Mouse (Mus musculus): Measurements from ENCODE around the gene Tnrc6c. TPM values are rescaled to one million over a fixed set of nuclear protein-coding genes. Genes with fewer than 3 reads are reported as not detected.

The Tnrc6c gene
- total and polyA plus RNA-seq, 3 experiments = 6.9 to 16.7 (median 12.8) TPM

- Histone ChIP-seq H3K36me3 (replicated peaks in 1 of 2; ENCODE audit: control insufficient read depth in 1 of 2, insufficient read depth in 1 of 2, low read length in 1 of 2) (peaks cover 0 to 27% of the 10 kb centered on the region in 2 experiments), H3K4me1 (ENCODE audit: control insufficient read depth in 1 of 2, insufficient read depth in 2 of 2) (peaks cover 22 to 68% of the 10 kb centered on the region in 2 experiments), H3K9me3 (replicated peaks; ENCODE audit: low read length) (peaks cover 12% of the 10 kb centered on the region), H3K79me2 (replicated peaks; ENCODE audit: control insufficient read depth, extremely low read depth, insufficient read depth, poor library complexity, severe bottlenecking) (peaks cover 64% of the 10 kb centered on the region), H3K27me3 (replicated peaks) (no peaks in the 10 kb centered on the region), H3K27ac (ENCODE audit: insufficient read depth, low read depth) (no peak overlapping the region), H3K4me3 (replicated peaks in 1 of 3; ENCODE audit: low read depth in 2 of 3, low read length in 2 of 3, poor library complexity in 1 of 3) (no peak overlapping the region), H3K9ac (ENCODE audit: insufficient read depth, low read depth) (no peak overlapping the region), H3K4me2 (ENCODE audit: insufficient read depth, low read depth, poor library complexity, severe bottlenecking) (no peak overlapping the region)
- no peak for DNase-seq (ENCODE audit: extremely low read depth)
- TF ChIP-seq RAD21 (IDR thresholded peaks at IDR 0.05; ENCODE audit: low read depth, low read length) (peak; percentile 32), SMC3 (IDR thresholded peaks at IDR 0.05; ENCODE audit: low read depth, low read length) (peak; percentile 25), CTCF (conservative IDR thresholded peaks at IDR 0.05 in 1 of 2, IDR thresholded peaks at IDR 0.05 in 1 of 2; ENCODE audit: low read depth in 2 of 2, low read length in 2 of 2) (peak in 1 of 2 experiments; percentile 40; a peak in 2 of 4 replicates), ETS1 (conservative IDR thresholded peaks at IDR 0.05; ENCODE audit: low read depth, low read length) (no peak)
- in situ Hi-C loops (cut with MboI; ENCODE audit: low pct_ligation_motif_present, low pct_unique_long_range_greater_than_20kb, low sequenced_read_pairs) = no loop called here
- dilution Hi-C loops (cut with MboI; ENCODE audit: extremely low pct_ligation_motif_present, extremely low pct_unique_long_range_greater_than_20kb, low sequenced_read_pairs) = no loop called here
Observed at GRCm38 (mm10) chr11:117674531-117674930, 20.4 kb downstream of the Tnrc6c start.

- Histone ChIP-seq H3K4me1 (ENCODE audit: control insufficient read depth in 1 of 2, insufficient read depth in 2 of 2) (peaks cover 22 to 57% of the 10 kb centered on the region in 2 experiments), H3K9me3 (replicated peaks; ENCODE audit: low read length) (peaks cover 12% of the 10 kb centered on the region), H3K27me3 (replicated peaks) (no peaks in the 10 kb centered on the region), H3K27ac (ENCODE audit: insufficient read depth, low read depth) (no peak overlapping the region; the same call in 1 of the 2 replicates), H3K4me3 (replicated peaks in 1 of 3; ENCODE audit: low read depth in 2 of 3, low read length in 2 of 3, poor library complexity in 1 of 3) (no peak overlapping the region), H3K4me2 (ENCODE audit: insufficient read depth, low read depth, poor library complexity, severe bottlenecking) (no peak overlapping the region), H3K9ac (ENCODE audit: insufficient read depth, low read depth) (no peak overlapping the region), H3K36me3 (replicated peaks in 1 of 2; ENCODE audit: control insufficient read depth in 1 of 2, insufficient read depth in 1 of 2, low read length in 1 of 2) (peaks cover 0 to 27% of the 10 kb centered on the region in 2 experiments), H3K79me2 (replicated peaks; ENCODE audit: control insufficient read depth, extremely low read depth, insufficient read depth, poor library complexity, severe bottlenecking) (peaks cover 68% of the 10 kb centered on the region)
- in situ Hi-C loops (cut with MboI; ENCODE audit: low pct_ligation_motif_present, low pct_unique_long_range_greater_than_20kb, low sequenced_read_pairs) (no loop called here), dilution Hi-C loops (cut with MboI; ENCODE audit: extremely low pct_ligation_motif_present, extremely low pct_unique_long_range_greater_than_20kb, low sequenced_read_pairs) (no loop called here)
- TF ChIP-seq ZC3H11A (IDR thresholded peaks at IDR 0.05; ENCODE audit: low read depth, low read length) (no peak), ZKSCAN1 (IDR thresholded peaks at IDR 0.05; ENCODE audit: borderline replicate concordance, low read depth, low read length) (no peak), POLR2AphosphoS2 (IDR thresholded peaks at IDR 0.05; ENCODE audit: low read depth, low read length) (no peak), ELF1 (IDR thresholded peaks at IDR 0.05; ENCODE audit: low read depth, low read length) (no peak), MAX (IDR thresholded peaks at IDR 0.05; ENCODE audit: low read length) (no peak), SIN3A (IDR thresholded peaks at IDR 0.05; ENCODE audit: low read length) (no peak), RAD21 (IDR thresholded peaks at IDR 0.05; ENCODE audit: low read depth, low read length) (no peak), HCFC1 (IDR thresholded peaks at IDR 0.05; ENCODE audit: low read depth, low read length) (no peak), JUND (conservative IDR thresholded peaks at IDR 0.05; ENCODE audit: low read depth, low read length) (no peak), SMC3 (IDR thresholded peaks at IDR 0.05; ENCODE audit: low read depth, low read length) (no peak), MAFK (IDR thresholded peaks at IDR 0.05; ENCODE audit: insufficient replicate concordance, low read length) (no peak; the same call in 1 of the 2 replicates), IRF4 (IDR thresholded peaks at IDR 0.05; ENCODE audit: low read depth, low read length) (no peak), KAT2A (IDR thresholded peaks at IDR 0.05; ENCODE audit: insufficient replicate concordance, low read length) (no peak), ZMIZ1 (IDR thresholded peaks at IDR 0.05; ENCODE audit: low read depth, low read length) (no peak), ZNF384 (IDR thresholded peaks at IDR 0.05; ENCODE audit: low read depth, low read length) (no peak), EP300 (IDR thresholded peaks at IDR 0.05; ENCODE audit: low read length) (no peak), BHLHE40 (IDR thresholded peaks at IDR 0.05; ENCODE audit: low read depth, low read length) (no peak)
- DNase-seq (ENCODE audit: extremely low read depth) = no peak
Observed at GRCm38 (mm10) chr11:117676649-117677048, 22.6 kb downstream of the Tnrc6c start.
